Mouse (Mus musculus) CH12.LX (cell line): ENCODE results near the gene Cbx4.

ENCODE experiments used
- CTCF ChIP-seq, 2 experiments: IDR thresholded peaks in 1 of 2; conservative IDR thresholded peaks in 1 of 2; 2 replicates each; pipeline ENCODE4 v1.5.1; 2011 to 2012; ENCODE audit warnings: low read depth in 2 of 2, low read length in 2 of 2, improper control_type of control experiment in 1 of 2, inconsistent platforms in 1 of 2, mild to moderate bottlenecking in 1 of 2, moderate library complexity in 1 of 2
- POLR2A ChIP-seq: IDR thresholded peaks from 2 replicates; pipeline ENCODE4 v1.6.1; 2011; ENCODE audit warnings: low read depth, mild to moderate bottlenecking, improper control_type of control experiment, low read length

GRCm38 (mm10) chr11:119036447-119036846 lies 49.6 kb downstream of the Cbx4 start:
- TF ChIP-seq POLR2A (no peak), CTCF (conservative IDR thresholded peaks at IDR 0.05 in 1 of 2, IDR thresholded peaks at IDR 0.05 in 1 of 2; ENCODE audit: low read depth in 2 of 2, low read length in 2 of 2) (no peak)
